Mouse (Mus musculus): ENCODE measurements at regions not wholly inside any gene's neighbourhood (a gene's known extent, or its start where the extent isn't known, plus 50 kb on each side); places are given as distances from the start of the nearest gene placed in this dataset.

DNA sequence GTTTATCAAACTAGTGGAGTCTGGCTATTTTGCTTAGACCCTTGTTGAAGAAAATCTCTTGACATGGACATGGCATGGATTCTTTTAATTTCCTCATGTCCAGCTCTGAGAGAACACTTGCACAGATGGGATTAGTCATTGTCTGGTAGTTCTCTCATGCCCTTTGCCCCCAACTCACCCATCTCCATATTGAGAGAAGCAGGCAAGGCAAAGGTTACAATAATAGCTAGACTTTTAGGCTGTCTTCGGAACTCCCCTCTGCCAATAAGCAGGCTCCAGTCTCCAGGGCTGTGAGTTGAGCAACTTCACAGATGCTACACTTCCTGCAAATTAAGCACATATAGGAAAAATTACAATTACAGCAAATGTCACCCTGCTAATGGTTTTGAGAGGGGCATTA lies 558.0 kb upstream of the Alcam start:
- Histone ChIP-seq H3K9me3 (ENCODE audit: control insufficient read depth, insufficient read depth, low read depth, low read length) (no peaks in the 10 kb centered on the region; the same call in 1 of the 2 replicates), H3K4me1 (ENCODE audit: control insufficient read depth in 2 of 2, insufficient read depth in 2 of 2, low read length in 2 of 2, poor library complexity in 1 of 2) (no peaks in the 10 kb centered on the region), H3K27ac (ENCODE audit: insufficient read depth, low read depth, low read length, poor library complexity, severe bottlenecking) (no peak overlapping the region), H3K36me3 (ENCODE audit: control insufficient read depth, insufficient read depth, low read length, poor library complexity, severe bottlenecking) (no peaks in the 10 kb centered on the region), H3K4me3 (ENCODE audit: insufficient read depth in 1 of 2, low read depth in 1 of 2, low read length in 2 of 2, poor library complexity in 1 of 2, severe bottlenecking in 1 of 2) (no peak overlapping the region), H3K9ac (ENCODE audit: insufficient read depth, low read depth, low read length, poor library complexity, severe bottlenecking) (no peak overlapping the region)
- TF ChIP-seq HCFC1 (IDR thresholded peaks at IDR 0.05; ENCODE audit: borderline replicate concordance, insufficient read depth, low read length) (no peak), ZC3H11A (IDR thresholded peaks at IDR 0.05; ENCODE audit: borderline replicate concordance, low read depth, low read length) (no peak), ZNF384 (IDR thresholded peaks at IDR 0.05; ENCODE audit: low read depth, low read length) (no peak), MAFK (IDR thresholded peaks at IDR 0.05; ENCODE audit: insufficient read depth, low read depth, low read length) (no peak), CHD2 (IDR thresholded peaks at IDR 0.05; ENCODE audit: low read depth, low read length) (no peak)
- in situ Hi-C loops (cut with MboI; ENCODE audit: low sequenced_read_pairs in 2 of 2, unreplicated experiment in 2 of 2) = no loop called here
- no peak for DNase-seq (ENCODE audit: low read depth, low spot score)

DNA sequence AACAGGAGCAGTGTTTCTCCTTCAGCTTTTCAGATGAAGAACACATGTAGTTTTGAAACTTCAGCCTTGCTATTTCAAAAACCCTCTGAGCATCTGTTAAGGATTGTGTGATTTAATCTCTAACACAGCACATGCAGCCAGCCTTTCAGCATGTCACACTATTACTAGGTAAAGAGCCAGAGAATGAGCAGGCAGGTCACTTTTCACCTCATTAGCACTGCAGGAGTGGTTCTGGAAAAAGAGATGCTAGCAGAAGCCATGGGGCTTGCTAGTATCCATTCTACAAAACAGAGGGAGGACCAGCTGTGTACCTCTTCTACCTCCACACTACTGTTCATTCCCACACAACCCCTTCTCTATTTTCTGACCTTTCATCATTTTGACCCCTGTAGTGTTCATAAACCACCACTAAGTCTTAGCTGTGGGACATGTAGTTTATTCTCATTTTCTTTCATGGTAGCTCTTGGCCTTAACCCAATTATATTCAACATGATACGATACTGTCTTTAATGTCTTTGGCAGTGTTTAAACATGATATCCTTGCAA lies 535.1 kb upstream of the Alcam start:
- H3K4me1 ChIP-seq (ENCODE audit: control insufficient read depth in 2 of 2, insufficient read depth in 2 of 2, low read length in 2 of 2, poor library complexity in 1 of 2) = no peaks in the 10 kb centered on the region
- H3K9me3 ChIP-seq (ENCODE audit: control insufficient read depth, insufficient read depth, low read depth, low read length) = no peaks in the 10 kb centered on the region
- H3K9ac ChIP-seq (ENCODE audit: insufficient read depth, low read depth, low read length, poor library complexity, severe bottlenecking) = no peak overlapping the region
- no peak for DNase-seq (ENCODE audit: low read depth, low spot score)
- in situ Hi-C loops (cut with MboI; ENCODE audit: low sequenced_read_pairs in 2 of 2, unreplicated experiment in 2 of 2) = no loop called here
- H3K36me3 ChIP-seq (ENCODE audit: control insufficient read depth, insufficient read depth, low read length, poor library complexity, severe bottlenecking) = no peaks in the 10 kb centered on the region
- no peak for TF ChIP-seq CHD2 (IDR thresholded peaks at IDR 0.05; ENCODE audit: low read depth, low read length)
- no peak for TF ChIP-seq MAFK (IDR thresholded peaks at IDR 0.05; ENCODE audit: insufficient read depth, low read depth, low read length)
- no peak for TF ChIP-seq HCFC1 (IDR thresholded peaks at IDR 0.05; ENCODE audit: borderline replicate concordance, insufficient read depth, low read length)
- TF ChIP-seq ZNF384 (IDR thresholded peaks at IDR 0.05; ENCODE audit: low read depth, low read length) = no peak
- H3K4me3 ChIP-seq (ENCODE audit: insufficient read depth in 1 of 2, low read depth in 1 of 2, low read length in 2 of 2, poor library complexity in 1 of 2, severe bottlenecking in 1 of 2) = no peak overlapping the region
- no peak overlapping the region for H3K27ac ChIP-seq (ENCODE audit: insufficient read depth, low read depth, low read length, poor library complexity, severe bottlenecking)

DNA sequence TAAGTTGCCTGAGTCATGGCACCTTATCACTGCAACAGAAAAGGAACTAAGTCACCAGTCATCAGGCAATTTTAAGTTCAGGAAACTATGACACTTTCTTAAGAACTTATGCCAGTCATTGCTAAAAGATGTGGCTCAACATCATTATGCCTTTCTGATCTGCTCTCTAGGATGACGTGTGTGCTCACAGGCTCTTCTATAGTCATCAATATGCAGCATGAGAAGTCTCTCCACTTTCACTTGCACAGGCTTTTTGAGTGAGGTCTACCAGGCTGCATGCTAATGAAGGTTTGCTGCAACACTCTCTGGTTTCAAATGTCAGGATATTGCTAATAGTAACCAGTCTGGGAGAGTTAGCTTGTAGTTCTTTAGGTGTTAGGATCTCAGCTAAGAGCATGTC lies 530.5 kb upstream of the Alcam start:
- in situ Hi-C loops (cut with MboI; ENCODE audit: low sequenced_read_pairs in 2 of 2, unreplicated experiment in 2 of 2) = no loop called here
- no peaks in the 10 kb centered on the region for H3K4me1 ChIP-seq (ENCODE audit: control insufficient read depth in 2 of 2, insufficient read depth in 2 of 2, low read length in 2 of 2, poor library complexity in 1 of 2)
- TF ChIP-seq ZNF384 (IDR thresholded peaks at IDR 0.05; ENCODE audit: low read depth, low read length) = no peak
- no peak for TF ChIP-seq HCFC1 (IDR thresholded peaks at IDR 0.05; ENCODE audit: borderline replicate concordance, insufficient read depth, low read length)
- no peak for TF ChIP-seq CHD2 (IDR thresholded peaks at IDR 0.05; ENCODE audit: low read depth, low read length)
- no peak for TF ChIP-seq ZC3H11A (IDR thresholded peaks at IDR 0.05; ENCODE audit: borderline replicate concordance, low read depth, low read length)
- no peak for TF ChIP-seq MAFK (IDR thresholded peaks at IDR 0.05; ENCODE audit: insufficient read depth, low read depth, low read length)
- no peak overlapping the region for H3K4me3 ChIP-seq (ENCODE audit: insufficient read depth in 1 of 2, low read depth in 1 of 2, low read length in 2 of 2, poor library complexity in 1 of 2, severe bottlenecking in 1 of 2)
- H3K9ac ChIP-seq (ENCODE audit: insufficient read depth, low read depth, low read length, poor library complexity, severe bottlenecking) = no peak overlapping the region
- no peaks in the 10 kb centered on the region for H3K36me3 ChIP-seq (ENCODE audit: control insufficient read depth, insufficient read depth, low read length, poor library complexity, severe bottlenecking)
- DNase-seq (ENCODE audit: low read depth, low spot score) = no peak
- H3K27ac ChIP-seq (ENCODE audit: insufficient read depth, low read depth, low read length, poor library complexity, severe bottlenecking) = no peak overlapping the region
- H3K9me3 ChIP-seq (ENCODE audit: control insufficient read depth, insufficient read depth, low read depth, low read length) = no peaks in the 10 kb centered on the region

DNA sequence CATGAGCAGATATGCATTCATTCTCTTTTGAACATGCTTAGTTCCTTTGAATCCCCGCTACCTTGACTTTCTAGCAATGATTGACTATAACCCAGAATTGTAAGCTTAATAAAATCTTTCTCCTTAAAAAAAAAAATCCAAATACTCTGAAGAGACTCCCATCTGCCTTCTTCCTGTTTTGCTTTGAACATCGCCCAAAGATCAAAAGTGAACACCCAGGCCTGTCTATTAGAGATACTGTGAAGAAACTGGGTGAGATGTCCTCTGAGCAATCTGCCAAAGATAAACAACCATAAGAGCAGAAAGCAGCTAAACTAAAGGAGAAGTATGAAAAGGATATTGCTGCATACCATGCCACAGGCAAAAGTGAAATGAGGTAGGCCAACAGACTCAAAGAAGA lies 527.1 kb upstream of the Alcam start:
- H3K4me1 ChIP-seq (ENCODE audit: control insufficient read depth in 2 of 2, insufficient read depth in 2 of 2, low read length in 2 of 2, poor library complexity in 1 of 2) = no peaks in the 10 kb centered on the region
- H3K9ac ChIP-seq (ENCODE audit: insufficient read depth, low read depth, low read length, poor library complexity, severe bottlenecking) = no peak overlapping the region
- no peaks in the 10 kb centered on the region for H3K36me3 ChIP-seq (ENCODE audit: control insufficient read depth, insufficient read depth, low read length, poor library complexity, severe bottlenecking)
- DNase-seq (ENCODE audit: low read depth, low spot score) = no peak
- no peak overlapping the region for H3K27ac ChIP-seq (ENCODE audit: insufficient read depth, low read depth, low read length, poor library complexity, severe bottlenecking)
- in situ Hi-C loops (cut with MboI; ENCODE audit: low sequenced_read_pairs in 2 of 2, unreplicated experiment in 2 of 2) = no loop called here
- H3K9me3 ChIP-seq (ENCODE audit: control insufficient read depth, insufficient read depth, low read depth, low read length) = no peaks in the 10 kb centered on the region
- no peak overlapping the region for H3K4me3 ChIP-seq (ENCODE audit: insufficient read depth in 1 of 2, low read depth in 1 of 2, low read length in 2 of 2, poor library complexity in 1 of 2, severe bottlenecking in 1 of 2)
- no peak for TF ChIP-seq HCFC1 (IDR thresholded peaks at IDR 0.05; ENCODE audit: borderline replicate concordance, insufficient read depth, low read length)
- no peak for TF ChIP-seq MAFK (IDR thresholded peaks at IDR 0.05; ENCODE audit: insufficient read depth, low read depth, low read length)
- TF ChIP-seq ZNF384 (IDR thresholded peaks at IDR 0.05; ENCODE audit: low read depth, low read length) = no peak
- TF ChIP-seq CHD2 (IDR thresholded peaks at IDR 0.05; ENCODE audit: low read depth, low read length) = no peak
- no peak for TF ChIP-seq ZC3H11A (IDR thresholded peaks at IDR 0.05; ENCODE audit: borderline replicate concordance, low read depth, low read length)

DNA sequence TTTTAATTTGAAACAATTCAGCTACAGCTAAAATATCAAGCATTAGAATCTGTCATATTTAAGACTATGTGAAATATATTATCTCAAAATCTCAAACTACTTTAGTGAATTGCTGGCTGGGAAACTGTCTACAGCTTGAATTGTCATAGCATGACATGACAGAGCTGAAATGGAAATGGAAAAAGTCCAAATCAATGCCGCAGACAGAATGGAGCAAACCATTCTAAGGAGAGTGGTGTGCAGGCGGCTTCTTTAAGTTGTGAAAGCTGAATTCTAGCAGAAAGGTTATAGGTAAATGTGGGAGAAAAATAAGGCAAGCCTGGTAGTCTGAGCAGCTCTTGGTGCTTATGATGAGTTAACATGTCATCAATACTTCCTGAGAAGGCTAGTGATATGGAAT lies 518.9 kb upstream of the Alcam start:
- no peaks in the 10 kb centered on the region for H3K9me3 ChIP-seq (ENCODE audit: control insufficient read depth, insufficient read depth, low read depth, low read length)
- no peak overlapping the region for H3K4me3 ChIP-seq (ENCODE audit: insufficient read depth in 1 of 2, low read depth in 1 of 2, low read length in 2 of 2, poor library complexity in 1 of 2, severe bottlenecking in 1 of 2)
- H3K9ac ChIP-seq (ENCODE audit: insufficient read depth, low read depth, low read length, poor library complexity, severe bottlenecking) = no peak overlapping the region
- TF ChIP-seq ZC3H11A (IDR thresholded peaks at IDR 0.05; ENCODE audit: borderline replicate concordance, low read depth, low read length) (no peak), MAFK (IDR thresholded peaks at IDR 0.05; ENCODE audit: insufficient read depth, low read depth, low read length) (no peak), HCFC1 (IDR thresholded peaks at IDR 0.05; ENCODE audit: borderline replicate concordance, insufficient read depth, low read length) (no peak), ZNF384 (IDR thresholded peaks at IDR 0.05; ENCODE audit: low read depth, low read length) (no peak), CHD2 (IDR thresholded peaks at IDR 0.05; ENCODE audit: low read depth, low read length) (no peak)
- in situ Hi-C loops (cut with MboI; ENCODE audit: low sequenced_read_pairs in 2 of 2, unreplicated experiment in 2 of 2) = no loop called here
- H3K4me1 ChIP-seq (ENCODE audit: control insufficient read depth in 2 of 2, insufficient read depth in 2 of 2, low read length in 2 of 2, poor library complexity in 1 of 2) = no peaks in the 10 kb centered on the region
- H3K27ac ChIP-seq (ENCODE audit: insufficient read depth, low read depth, low read length, poor library complexity, severe bottlenecking) = no peak overlapping the region
- no peaks in the 10 kb centered on the region for H3K36me3 ChIP-seq (ENCODE audit: control insufficient read depth, insufficient read depth, low read length, poor library complexity, severe bottlenecking)
- DNase-seq (ENCODE audit: low read depth, low spot score) = no peak

Measured in ES-E14 (cell line).